Comparison of ENCODE assay signal across 12 mouse cellular contexts in the genomic region with DNA sequence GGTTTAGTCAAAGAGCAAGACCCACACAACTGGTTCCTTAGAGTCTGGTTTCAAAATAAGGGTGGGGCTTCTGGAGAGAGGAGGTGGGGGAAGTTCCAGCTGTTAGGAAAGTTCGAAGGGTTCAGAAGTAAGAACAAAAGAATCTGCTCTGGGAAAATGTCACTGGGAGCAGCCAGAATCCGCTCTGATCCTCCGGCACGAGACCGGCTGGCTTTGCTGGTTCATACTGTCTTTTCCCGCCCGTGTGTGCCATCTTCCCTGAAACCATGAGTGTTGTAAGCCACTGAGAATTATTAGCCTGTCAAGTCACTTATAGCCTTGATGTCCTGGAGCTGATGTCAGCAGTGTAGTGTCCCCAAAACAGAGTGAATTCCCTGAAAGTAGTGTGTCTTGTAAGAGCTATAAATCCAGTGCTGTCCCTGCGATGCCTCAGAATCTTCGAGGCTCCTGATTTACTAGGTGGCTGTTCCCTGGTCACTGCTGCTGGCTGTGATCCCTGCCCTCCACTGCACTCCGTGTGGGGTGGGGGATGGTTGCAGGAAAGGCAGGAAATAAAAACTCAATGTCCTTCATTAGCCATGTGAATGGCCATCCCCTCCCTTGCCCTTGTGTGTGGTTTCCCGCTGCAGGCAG. TPM values are rescaled to one million over a fixed set of nuclear protein-coding genes. Genes with fewer than 3 reads are reported as not detected.
DNase-seq lines count a peak whose midpoint lies in the region; ATAC-seq and TF ChIP-seq lines count a peak whose summit lies in the region.
"Had no signal": no experiment of that assay in that cellular context is flagged by ENCODE, and none has a peak within 500 bp of the region (broad histone marks: within the 10 kb centered on the region; RNA-seq: fewer than 3 reads in every experiment).

No protein-coding gene starts in this region.

- no peak for TF ChIP-seq CTCF in left cerebral cortex, adult 2 months (IDR thresholded peaks at IDR 0.05)

- no peak for DNase-seq in lung, postnatal 25 days (ENCODE audit: low spot score)
- DNase-seq in embryo, embryonic 11 days, result peak; percentile 37
- peak; percentile 37 to 41 for DNase-seq in kidney, adult 8-10 months
- DNase-seq in left cerebral cortex, adult 2 months (ENCODE audit: extremely low spot score in 1 of 2, low spot score in 2 of 2), result no peak
- no peak for DNase-seq in yolk sac, embryonic 10.5 days (ENCODE audit: low spot score)
- DNase-seq: cerebellum, adult 8-10 months; thymus, adult 18-20 months had no signal

- H3K4me3 ChIP-seq in lung, embryonic 16.5 days (ENCODE audit: low read length), result no peak overlapping the region
- H3K4me3 ChIP-seq in neural tube, embryonic 13.5 days, result no peak overlapping the region
- H3K4me3 ChIP-seq in left cerebral cortex, adult 2 months, result no peak overlapping the region
- H3K4me3 ChIP-seq: forebrain, embryonic 15.5 days had no signal

- H3K27me3 ChIP-seq in lung, embryonic 16.5 days (ENCODE audit: control insufficient read depth, insufficient read depth, low read depth, low read length), result no peaks in the 10 kb centered on the region
- no peaks in the 10 kb centered on the region for H3K27me3 ChIP-seq in neural tube, embryonic 13.5 days
- H3K27me3 ChIP-seq: forebrain, embryonic 15.5 days had no signal

- H3K4me1 ChIP-seq in lung, embryonic 16.5 days (replicated peaks; ENCODE audit: control insufficient read depth, insufficient read depth, low read length), result peaks cover 13% of the 10 kb centered on the region
- peaks cover 33% of the 10 kb centered on the region for H3K4me1 ChIP-seq in neural tube, embryonic 13.5 days (replicated peaks)

- H3K9ac ChIP-seq in lung, embryonic 16.5 days (ENCODE audit: low read length), result no peak overlapping the region
- H3K9ac ChIP-seq in neural tube, embryonic 13.5 days, result peak overlapping the region; percentile 43; the same call in 1 of the 2 replicates
- H3K9ac ChIP-seq: forebrain, embryonic 15.5 days had no signal

- 36% methylated on average over 11 of the region's 11 CpGs for WGBS in lung, embryonic 16.5 days
- WGBS in neural tube, embryonic 13.5 days, result 35% methylated on average over 11 of the region's 11 CpGs

- no peaks in the 10 kb centered on the region for H3K9me3 ChIP-seq in lung, embryonic 16.5 days (ENCODE audit: control insufficient read depth, low read length)
- H3K9me3 ChIP-seq in neural tube, embryonic 13.5 days, result no peaks in the 10 kb centered on the region
- H3K9me3 ChIP-seq: forebrain, embryonic 15.5 days had no signal

- intact Hi-C loops in left cerebral cortex, adult 2 months (cut with DNase I), result no loop called here

- H3K4me2 ChIP-seq in lung, embryonic 16.5 days (ENCODE audit: low read depth, low read length), result no peak overlapping the region
- H3K4me2 ChIP-seq in neural tube, embryonic 13.5 days, result no peak overlapping the region
- H3K4me2 ChIP-seq: forebrain, embryonic 15.5 days had no signal

- H3K36me3 ChIP-seq in lung, embryonic 16.5 days (ENCODE audit: control insufficient read depth, insufficient read depth, low read length), result no peaks in the 10 kb centered on the region
- H3K36me3 ChIP-seq in neural tube, embryonic 13.5 days, result no peaks in the 10 kb centered on the region
- H3K36me3 ChIP-seq: forebrain, embryonic 15.5 days had no signal

- H3K27ac ChIP-seq in lung, embryonic 16.5 days (ENCODE audit: low read length), result 0 out of 2 replicates have a peak overlapping the region, but pooled peaks have one; percentile 1
- H3K27ac ChIP-seq in neural tube, embryonic 13.5 days (replicated peaks), result peak overlapping the region; percentile 49
- no peak overlapping the region for H3K27ac ChIP-seq in left cerebral cortex, adult 2 months
- H3K27ac ChIP-seq: forebrain, embryonic 15.5 days; macrophage had no signal

- ATAC-seq in lung, embryonic 16.5 days (ENCODE audit: low read depth), result peak; percentile 42
- peak; percentile 58; the same call in 1 of the 2 replicates for ATAC-seq in neural tube, embryonic 13.5 days (ENCODE audit: low read depth)
- ATAC-seq: forebrain, embryonic 15.5 days; inflammation-experienced regulatory T-cells, adult 6 months had no signal

RNA-seq across cellular contexts. Expression of gene Csf1, which starts 26.8 kb away (rescaled TPM):
- polyA plus RNA-seq in lung, embryonic 16.5 days (2015; fragmentation: Nextera tagmentation; extraction: Ambion mirVana), result 9.6 and 9.8 TPM in 2 replicates
- polyA plus RNA-seq in neural tube, embryonic 13.5 days (2015; fragmentation: Nextera tagmentation; extraction: Ambion mirVana), result 7.9 and 8.4 TPM in 2 replicates
- 10 to 100 TPM; 12.6 to 13.2 TPM for total RNA-seq in left cerebral cortex, adult 2 months (2021)

Comparison
In these comparisons a context has a peak if more than half of its experiments do, and no peak if none do; other contexts are left out.
1. DNase-seq: peak in embryo, embryonic 11 days (single experiment) and kidney, adult 8-10 months (2 of 2); none in lung, postnatal 25 days (single experiment), left cerebral cortex, adult 2 months (0 of 2) and yolk sac, embryonic 10.5 days (single experiment).